Mouse (Mus musculus) intestine, postnatal 0 days (tissue): ENCODE results near the gene Wnk1. TPM values are rescaled to one million over a fixed set of nuclear protein-coding genes. Genes with fewer than 3 reads are reported as not detected.

ENCODE experiments used
- ATAC-seq: fragments of 200-750 bp; cut with Nextera tagmentation; 2 replicates; pipeline ENCODE4 v1.8.0; 2017; ENCODE audit warnings: mild to moderate bottlenecking, moderate TSS enrichment, moderate library complexity
- H3K27ac ChIP-seq: fragments of 300-500 bp; sonication (generic); 2 replicates; pipeline ENCODE4 v1.5.1; 2014; ENCODE audit warnings: mild to moderate bottlenecking, low read depth, low read length, moderate library complexity
- H3K27me3 ChIP-seq: fragments of 300-500 bp; sonication (generic); replicated peaks from 2 replicates; pipeline ENCODE4 v1.6.1; 2014; ENCODE audit warnings: low read length, mixed read lengths; ENCODE audit not compliant: control insufficient read depth, insufficient read depth
- H3K36me3 ChIP-seq: fragments of 300-500 bp; sonication (generic); 2 replicates; pipeline ENCODE4 v1.6.1; 2014; ENCODE audit warnings: mild to moderate bottlenecking, moderate library complexity; ENCODE audit not compliant: control insufficient read depth, insufficient read depth
- H3K4me1 ChIP-seq: fragments of 300-500 bp; sonication (generic); replicated peaks from 2 replicates; pipeline ENCODE4 v1.6.1; 2014; ENCODE audit warnings: antibody characterized with exemption, low read length, mixed read lengths; ENCODE audit not compliant: control insufficient read depth, insufficient read depth
- H3K4me2 ChIP-seq: fragments of 300-500 bp; sonication (generic); replicated peaks from 2 replicates; pipeline ENCODE4 v1.6.1; 2014; ENCODE audit warnings: low read depth, mild to moderate bottlenecking, moderate library complexity
- H3K4me3 ChIP-seq: fragments of 300-500 bp; sonication (generic); 2 replicates; pipeline ENCODE4 v1.5.1; 2014; ENCODE audit warnings: low read depth, low read length
- H3K9ac ChIP-seq: fragments of 300-500 bp; sonication (generic); 2 replicates; pipeline ENCODE4 v1.6.1; 2014; ENCODE audit warnings: mild to moderate bottlenecking, low read depth, low read length
- H3K9me3 ChIP-seq: fragments of 300-500 bp; sonication (generic); 2 replicates; pipeline ENCODE4 v1.6.1; 2016; ENCODE audit warnings: mixed run types; ENCODE audit not compliant: control insufficient read depth
- CTCF ChIP-seq: sonication (generic); IDR thresholded peaks from 2 replicates; pipeline ENCODE4 v1.5.1; 2016; ENCODE audit warnings: low read depth, mild to moderate bottlenecking, control low read depth, antibody characterized with exemption, moderate library complexity
- WGBS: fragments of 180-500 bp; shearing (Covaris S2); extraction: QIAGEN DNeasy Blood & Tissue Kit; methylation state at CpG from one replicate; pipeline ENCODE4 v1.1.7; 2014; 5-methylcytosine and 5-hydroxymethylcytosine counted together
- polyA plus RNA-seq: library from polyadenylated mRNA; unstranded; fragments of >200 nt; fragmentation: Nextera tagmentation; extraction: Ambion mirVana; gene quantifications from 2 replicates; pipeline ENCODE4 v1.2.1, GENCODE M21; 2015

Gene Wnk1
- polyA plus RNA-seq, 1 experiment from 2014 or later, result 36.9 TPM

- Histone ChIP-seq H3K36me3 (no peaks in the 10 kb centered on the region), H3K4me1 (no peaks in the 10 kb centered on the region), H3K27me3 (no peaks in the 10 kb centered on the region), H3K27ac (no peak overlapping the region), H3K9ac (no peak overlapping the region), H3K9me3 (no peaks in the 10 kb centered on the region), H3K4me2 (no peak overlapping the region), H3K4me3 (no peak overlapping the region)
- ATAC-seq, result no peak
- WGBS, result 58% methylated on average over 6 of the region's 6 CpGs
- TF ChIP-seq CTCF, result no peak
These were observed 27.2 kb upstream of the Wnk1 start for GRCm38 (mm10) chr6:120065552-120066177.

- 23% methylated on average over 2 of the region's 2 CpGs for WGBS
- Histone ChIP-seq H3K4me3 (no peak overlapping the region), H3K27me3 (no peaks in the 10 kb centered on the region), H3K9me3 (no peaks in the 10 kb centered on the region), H3K4me1 (no peaks in the 10 kb centered on the region), H3K9ac (no peak overlapping the region), H3K27ac (no peak overlapping the region), H3K36me3 (no peaks in the 10 kb centered on the region), H3K4me2 (no peak overlapping the region)
- TF ChIP-seq CTCF, result no peak
- ATAC-seq, result no peak
These were observed 26.2 kb upstream of the Wnk1 start for GRCm38 (mm10) chr6:120064627-120065026.

GRCm38 (mm10) chr6:120062934-120063333 lies 24.5 kb upstream of the Wnk1 start:
- Histone ChIP-seq H3K4me1 (no peaks in the 10 kb centered on the region), H3K36me3 (no peaks in the 10 kb centered on the region), H3K27ac (no peak overlapping the region), H3K4me3 (no peak overlapping the region), H3K4me2 (no peak overlapping the region), H3K9me3 (no peaks in the 10 kb centered on the region), H3K9ac (no peak overlapping the region), H3K27me3 (no peaks in the 10 kb centered on the region)
- WGBS, result 83% methylated on average over 5 of the region's 5 CpGs
- no peak for TF ChIP-seq CTCF
- ATAC-seq, result no peak

- no peak overlapping the region for H3K4me2 ChIP-seq
- no peaks in the 10 kb centered on the region for H3K36me3 ChIP-seq
- no peaks in the 10 kb centered on the region for H3K9me3 ChIP-seq
- no peak overlapping the region for H3K27ac ChIP-seq
- no peak for ATAC-seq
- no peak overlapping the region for H3K9ac ChIP-seq
- TF ChIP-seq CTCF, result no peak
- H3K4me3 ChIP-seq, result no peak overlapping the region
- H3K4me1 ChIP-seq, result no peaks in the 10 kb centered on the region
- WGBS, result 73% methylated on average over 2 of the region's 2 CpGs
- H3K27me3 ChIP-seq, result no peaks in the 10 kb centered on the region
These were observed 17.4 kb upstream of the Wnk1 start for GRCm38 (mm10) chr6:120055666-120056540.

- no peak for TF ChIP-seq CTCF
- Histone ChIP-seq H3K27ac (no peak overlapping the region), H3K27me3 (no peaks in the 10 kb centered on the region), H3K4me3 (no peak overlapping the region), H3K9me3 (no peaks in the 10 kb centered on the region), H3K9ac (no peak overlapping the region), H3K36me3 (no peaks in the 10 kb centered on the region), H3K4me1 (no peaks in the 10 kb centered on the region), H3K4me2 (no peak overlapping the region)
- ATAC-seq, result no peak
- whole genome bisulfite sequencing, result 81% methylated on average over 6 of the region's 6 CpGs
These were observed 15.9 kb upstream of the Wnk1 start for GRCm38 (mm10) chr6:120054412-120054811.

GRCm38 (mm10) chr6:120047705-120048292 lies 9.3 kb upstream of the Wnk1 start:
- H3K4me1 ChIP-seq, result no peaks in the 10 kb centered on the region
- no peak for ATAC-seq
- no peak overlapping the region for H3K27ac ChIP-seq
- no peaks in the 10 kb centered on the region for H3K36me3 ChIP-seq
- no peaks in the 10 kb centered on the region for H3K27me3 ChIP-seq
- no peak overlapping the region for H3K4me3 ChIP-seq
- TF ChIP-seq CTCF, result no peak
- H3K9me3 ChIP-seq, result no peaks in the 10 kb centered on the region
- H3K9ac ChIP-seq, result no peak overlapping the region
- no peak overlapping the region for H3K4me2 ChIP-seq
- WGBS, result 64% methylated on average over 7 of the region's 7 CpGs
